Mouse (Mus musculus) fat pad, adult 2 months (tissue): ENCODE data around the gene Fam205c.

ENCODE experiments used
- DNase-seq: peaks from one replicate; pipeline ENCODE4 v3.0.0-alpha.2; 2011; ENCODE audit warnings: low read depth, low spot score; ENCODE audit errors: extremely low read depth

Gene Fam205c

GRCm38 (mm10) chr4:42874134-42874533 lies at the start of gene Fam205c:
Fam205c (minus strand) TSS chr4:42874234.
- no peak for DNase-seq

- DNase-seq = no peak
These were observed 48.4 kb upstream of the Fam205c start for GRCm38 (mm10) chr4:42922461-42922860.

- DNase-seq = no peak
These were observed 48.0 kb upstream of the Fam205c start for GRCm38 (mm10) chr4:42922056-42922455.

GRCm38 (mm10) chr4:42921536-42921935 lies 47.5 kb upstream of the Fam205c start:
- DNase-seq = no peak

GRCm38 (mm10) chr4:42920726-42921125 lies 46.7 kb upstream of the Fam205c start:
- no peak for DNase-seq

- DNase-seq = no peak
These were observed 43.4 kb upstream of the Fam205c start for GRCm38 (mm10) chr4:42917402-42917774.

GRCm38 (mm10) chr4:42916617-42917401 lies 42.8 kb upstream of the Fam205c start, which contains the start of gene Phf24:
Phf24 (plus strand) TSS chr4:42916660.
- DNase-seq = no peak

- DNase-seq = no peak
These were observed 41.9 kb upstream of the Fam205c start for GRCm38 (mm10) chr4:42915966-42916365.

- DNase-seq = no peak
These were observed 41.3 kb upstream of the Fam205c start for GRCm38 (mm10) chr4:42915311-42915710.

GRCm38 (mm10) chr4:42913391-42913790 lies 39.4 kb upstream of the Fam205c start:
- no peak for DNase-seq

- DNase-seq = no peak
These were observed 30.9 kb upstream of the Fam205c start for GRCm38 (mm10) chr4:42904966-42905365.

- no peak for DNase-seq
These were observed 30.5 kb upstream of the Fam205c start for GRCm38 (mm10) chr4:42904523-42904922.

GRCm38 (mm10) chr4:42903942-42904341 lies 29.9 kb upstream of the Fam205c start:
- no peak for DNase-seq

- DNase-seq = no peak
These were observed 28.7 kb upstream of the Fam205c start for GRCm38 (mm10) chr4:42902730-42903129.

- DNase-seq = no peak
These were observed 28.1 kb upstream of the Fam205c start for GRCm38 (mm10) chr4:42902174-42902573.

- DNase-seq = no peak
These were observed 26.8 kb upstream of the Fam205c start for GRCm38 (mm10) chr4:42900878-42901277.

GRCm38 (mm10) chr4:42898914-42899313 lies 24.9 kb upstream of the Fam205c start:
- no peak for DNase-seq

- DNase-seq = no peak
These were observed 21.1 kb upstream of the Fam205c start for GRCm38 (mm10) chr4:42895118-42895517.

GRCm38 (mm10) chr4:42891176-42891575 lies 17.1 kb upstream of the Fam205c start:
- no peak for DNase-seq

GRCm38 (mm10) chr4:42888806-42889205 lies 14.8 kb upstream of the Fam205c start:
- DNase-seq = no peak

- DNase-seq = no peak
These were observed 12.9 kb upstream of the Fam205c start for GRCm38 (mm10) chr4:42886926-42887325.

- DNase-seq = no peak
These were observed 6.6 kb upstream of the Fam205c start for GRCm38 (mm10) chr4:42880677-42880948.
